Mouse (Mus musculus): ENCODE measurements at regions not wholly inside any gene's neighbourhood (a gene's known extent, or its start where the extent isn't known, plus 50 kb on each side); places are given as distances from the start of the nearest gene placed in this dataset.

DNA sequence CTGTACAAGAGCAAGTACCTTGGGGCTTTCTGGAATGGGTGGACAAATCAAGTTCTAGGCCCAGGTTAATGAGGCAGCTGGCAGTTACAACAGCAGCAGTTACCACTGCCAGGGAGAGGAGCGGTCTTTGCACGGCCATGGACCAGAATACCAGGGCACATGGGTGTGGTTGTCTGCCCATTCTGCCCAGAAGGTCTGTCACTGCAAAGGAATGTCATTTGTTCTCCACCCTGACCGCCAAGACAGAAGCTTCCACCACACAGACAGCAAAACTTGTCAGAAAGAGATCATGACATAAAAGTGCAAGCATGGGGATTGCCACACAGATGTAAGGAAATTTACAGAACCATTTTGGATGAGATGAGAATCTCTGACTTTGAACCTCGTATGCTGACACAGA, 151.8 kb upstream of the Pabpc6 start:
- no peak for DNase-seq (ENCODE audit: low read depth, low spot score)
- TF ChIP-seq UBTF (IDR thresholded peaks at IDR 0.05; ENCODE audit: borderline replicate concordance, insufficient read depth, low read depth, low read length) (no peak), MAFK (IDR thresholded peaks at IDR 0.05; ENCODE audit: borderline replicate concordance, low read depth, low read length) (no peak), NELFE (IDR thresholded peaks at IDR 0.05; ENCODE audit: low read depth, low read length) (no peak), TAL1 (IDR thresholded peaks at IDR 0.05; ENCODE audit: low read length) (no peak), MYB (IDR thresholded peaks at IDR 0.05; ENCODE audit: low read depth, low read length) (no peak), HCFC1 (IDR thresholded peaks at IDR 0.05; ENCODE audit: low read depth, low read length) (no peak), NRF1 (IDR thresholded peaks at IDR 0.05; ENCODE audit: insufficient read depth, low read depth, low read length, poor library complexity, severe bottlenecking) (no peak), CHD1 (IDR thresholded peaks at IDR 0.05; ENCODE audit: low read depth, low read length) (no peak), BHLHE40 (IDR thresholded peaks at IDR 0.05; ENCODE audit: borderline replicate concordance, low read depth, low read length) (no peak), ETS1 (IDR thresholded peaks at IDR 0.05; ENCODE audit: low read depth, low read length) (no peak), MEF2A (IDR thresholded peaks at IDR 0.05; ENCODE audit: extremely low read depth, insufficient replicate concordance, low read depth, low read length, poor library complexity, severe bottlenecking) (no peak), ZNF384 (IDR thresholded peaks at IDR 0.05; ENCODE audit: low read depth, low read length) (no peak), CTCF (IDR thresholded peaks at IDR 0.05 in 2 of 3, conservative IDR thresholded peaks at IDR 0.05 in 1 of 3; ENCODE audit: control insufficient read depth in 1 of 3, insufficient read depth in 1 of 3, low read depth in 2 of 3, low read length in 3 of 3, poor library complexity in 1 of 3, severe bottlenecking in 1 of 3) (no peak), MYC (IDR thresholded peaks at IDR 0.05; ENCODE audit: low read depth, low read length) (no peak), RAD21 (IDR thresholded peaks at IDR 0.05; ENCODE audit: low read depth, low read length) (no peak), SMC3 (IDR thresholded peaks at IDR 0.05; ENCODE audit: low read depth, low read length) (no peak), CHD2 (IDR thresholded peaks at IDR 0.05; ENCODE audit: low read length) (no peak), ZKSCAN1 (IDR thresholded peaks at IDR 0.05; ENCODE audit: low read depth, low read length) (no peak)

DNA sequence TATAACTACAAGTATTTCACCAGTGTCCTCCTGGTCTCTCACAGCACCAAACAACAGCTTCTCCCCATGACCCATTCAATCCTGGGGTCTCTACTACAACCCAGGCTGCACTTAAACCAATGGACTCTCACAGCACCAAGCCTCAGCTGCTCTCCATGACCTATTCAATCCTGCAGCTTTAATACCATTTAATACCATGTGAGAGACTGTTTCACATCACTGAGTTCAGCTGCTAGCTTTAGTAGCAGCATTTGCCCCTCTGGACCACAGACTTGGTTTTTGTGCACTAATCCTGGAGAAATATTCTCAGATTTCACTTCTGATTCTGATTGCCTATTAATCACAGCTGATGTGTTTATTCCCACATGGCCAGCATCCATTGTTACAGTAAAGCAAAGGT, 147.5 kb upstream of the Pabpc6 start:
- no peak for TF ChIP-seq MAX (IDR thresholded peaks at IDR 0.05; ENCODE audit: low read length)
- TF ChIP-seq KAT2A (conservative IDR thresholded peaks at IDR 0.05; ENCODE audit: low read depth, low read length), result no peak
- TF ChIP-seq NRF1 (IDR thresholded peaks at IDR 0.05; ENCODE audit: insufficient read depth, low read depth, low read length, poor library complexity, severe bottlenecking), result no peak
- TF ChIP-seq EP300 (IDR thresholded peaks at IDR 0.05; ENCODE audit: low read depth in 1 of 2, low read length in 2 of 2), result no peak
- no peak for TF ChIP-seq POLR2AphosphoS2 (IDR thresholded peaks at IDR 0.05; ENCODE audit: low read length)
- TF ChIP-seq BHLHE40 (IDR thresholded peaks at IDR 0.05; ENCODE audit: borderline replicate concordance, low read depth, low read length), result no peak
- no peak for TF ChIP-seq HCFC1 (IDR thresholded peaks at IDR 0.05; ENCODE audit: low read depth, low read length)
- TF ChIP-seq USF2 (IDR thresholded peaks at IDR 0.05; ENCODE audit: borderline replicate concordance in 1 of 2, insufficient read depth in 1 of 2, low read depth in 1 of 2, low read length in 2 of 2), result no peak
- no peak for TF ChIP-seq MYB (IDR thresholded peaks at IDR 0.05; ENCODE audit: low read depth, low read length)
- no peak for TF ChIP-seq GABPA (IDR thresholded peaks at IDR 0.05; ENCODE audit: low read depth, low read length)
- TF ChIP-seq RAD21 (IDR thresholded peaks at IDR 0.05; ENCODE audit: low read depth, low read length), result no peak
- no peak for TF ChIP-seq TBP (IDR thresholded peaks at IDR 0.05; ENCODE audit: low read depth, low read length)
- TF ChIP-seq MEF2A (IDR thresholded peaks at IDR 0.05; ENCODE audit: extremely low read depth, insufficient replicate concordance, low read depth, low read length, poor library complexity, severe bottlenecking), result no peak
- no peak for TF ChIP-seq MAZ (IDR thresholded peaks at IDR 0.05; ENCODE audit: low read depth, low read length)
- no peak for TF ChIP-seq CTCF (IDR thresholded peaks at IDR 0.05 in 2 of 3, conservative IDR thresholded peaks at IDR 0.05 in 1 of 3; ENCODE audit: control insufficient read depth in 1 of 3, insufficient read depth in 1 of 3, low read depth in 2 of 3, low read length in 3 of 3, poor library complexity in 1 of 3, severe bottlenecking in 1 of 3)
- no peak for TF ChIP-seq MAFK (IDR thresholded peaks at IDR 0.05; ENCODE audit: borderline replicate concordance, low read depth, low read length)
- TF ChIP-seq ZMIZ1 (IDR thresholded peaks at IDR 0.05; ENCODE audit: low read depth, low read length), result no peak

More for the DNA sequence above, 151.8 kb upstream of the Pabpc6 start:
- Histone ChIP-seq H3K9ac (ENCODE audit: control insufficient read depth, low read depth, low read length, poor library complexity, severe bottlenecking) (no peak overlapping the region), H3K79me2 (ENCODE audit: control insufficient read depth, insufficient read depth, low read length, poor library complexity) (no peaks in the 10 kb centered on the region), H3K27me3 (ENCODE audit: control insufficient read depth in 1 of 2, insufficient read depth in 2 of 2, low read length in 2 of 2) (no peaks in the 10 kb centered on the region), H3K27ac (ENCODE audit: control insufficient read depth, low read depth, low read length) (no peak overlapping the region), H3K4me1 (ENCODE audit: control insufficient read depth in 1 of 2, insufficient read depth in 2 of 2, low read length in 2 of 2) (no peaks in the 10 kb centered on the region), H3K9me3 (replicated peaks; ENCODE audit: insufficient read depth, low read length) (no peaks in the 10 kb centered on the region), H3K4me3 (ENCODE audit: control insufficient read depth in 1 of 2, insufficient read depth in 1 of 2, low read depth in 2 of 2, low read length in 2 of 2) (no peak overlapping the region), H3K36me3 (ENCODE audit: control insufficient read depth in 1 of 2, insufficient read depth in 2 of 2, low read length in 2 of 2) (no peaks in the 10 kb centered on the region)

More for the DNA sequence above, 147.5 kb upstream of the Pabpc6 start:
- H3K36me3 ChIP-seq (ENCODE audit: control insufficient read depth in 1 of 2, insufficient read depth in 2 of 2, low read length in 2 of 2), result no peaks in the 10 kb centered on the region
- no peak for DNase-seq (ENCODE audit: low read depth, low spot score)
- H3K4me3 ChIP-seq (ENCODE audit: control insufficient read depth in 1 of 2, insufficient read depth in 1 of 2, low read depth in 2 of 2, low read length in 2 of 2), result no peak overlapping the region
- no peaks in the 10 kb centered on the region for H3K79me2 ChIP-seq (ENCODE audit: control insufficient read depth, insufficient read depth, low read length, poor library complexity)
- H3K27me3 ChIP-seq (ENCODE audit: control insufficient read depth in 1 of 2, insufficient read depth in 2 of 2, low read length in 2 of 2), result no peaks in the 10 kb centered on the region
- no peaks in the 10 kb centered on the region for H3K4me1 ChIP-seq (ENCODE audit: control insufficient read depth in 1 of 2, insufficient read depth in 2 of 2, low read length in 2 of 2)
- no peak overlapping the region for H3K27ac ChIP-seq (ENCODE audit: control insufficient read depth, low read depth, low read length)
- no peak overlapping the region for H3K9ac ChIP-seq (ENCODE audit: control insufficient read depth, low read depth, low read length, poor library complexity, severe bottlenecking)
- no peaks in the 10 kb centered on the region for H3K9me3 ChIP-seq (replicated peaks; ENCODE audit: insufficient read depth, low read length)
